Mouse (Mus musculus) limb, embryonic 13.5 days (tissue): ENCODE measurements around the gene Piwil1. TPM values are rescaled to one million over a fixed set of nuclear protein-coding genes. Genes with fewer than 3 reads are reported as not detected.

Experiments used
- ATAC-seq: fragments of 200-750 bp; cut with Nextera tagmentation; 2 replicates; pipeline ENCODE4 v1.8.0; 2017; ENCODE audit warnings: low read depth, moderate number of reproducible peaks, moderate TSS enrichment; ENCODE audit not compliant: low FRiP score
- H3K27ac ChIP-seq: fragments of 300-500 bp; sonication (generic); 2 replicates; pipeline ENCODE4 v1.5.1; 2015; ENCODE audit warnings: inconsistent platforms, mild to moderate bottlenecking, moderate library complexity
- H3K27me3 ChIP-seq: fragments of 300-500 bp; sonication (generic); 2 replicates; pipeline ENCODE4 v1.6.1; 2015; ENCODE audit warnings: mild to moderate bottlenecking, inconsistent platforms
- H3K36me3 ChIP-seq: fragments of 300-500 bp; sonication (generic); 2 replicates; pipeline ENCODE4 v1.6.1; 2015; ENCODE audit warnings: inconsistent platforms, mild to moderate bottlenecking, moderate library complexity
- H3K4me1 ChIP-seq: fragments of 300-500 bp; sonication (generic); 2 replicates; pipeline ENCODE4 v1.6.1; 2015; ENCODE audit warnings: inconsistent platforms
- H3K4me2 ChIP-seq: fragments of 300-500 bp; sonication (generic); replicated peaks from 2 replicates; pipeline ENCODE4 v1.6.1; 2015; ENCODE audit warnings: inconsistent platforms, mild to moderate bottlenecking, moderate library complexity
- H3K4me3 ChIP-seq: fragments of 300-500 bp; sonication (generic); 2 replicates; pipeline ENCODE4 v1.5.1; 2015; ENCODE audit warnings: moderate library complexity, mild to moderate bottlenecking, inconsistent platforms
- H3K9ac ChIP-seq: fragments of 300-500 bp; sonication (generic); 2 replicates; pipeline ENCODE4 v1.6.1; 2015; ENCODE audit warnings: mild to moderate bottlenecking, inconsistent platforms
- H3K9me3 ChIP-seq: fragments of 300-500 bp; sonication (generic); 2 replicates; pipeline ENCODE4 v1.6.1; 2016; ENCODE audit warnings: inconsistent platforms
- WGBS: fragments of 180-500 bp; shearing (Covaris S2); methylation state at CpG from one replicate; pipeline ENCODE4 v1.1.7; 2015; 5-methylcytosine and 5-hydroxymethylcytosine counted together
- polyA plus RNA-seq: library from polyadenylated mRNA; unstranded; fragments of >200 nt; fragmentation: Nextera tagmentation; extraction: Ambion mirVana; gene quantifications from 2 replicates; pipeline ENCODE4 v1.2.1, GENCODE M21; 2015

Gene Piwil1
- polyA plus RNA-seq: not detected in 2 replicates

- no peak within 1 kb of the TSS for H3K4me3 ChIP-seq
- H3K36me3 ChIP-seq: no peaks in the 10 kb centered on the region
- ATAC-seq: no peak
- H3K9me3 ChIP-seq: peaks cover 7% of the 10 kb centered on the region; the same call in 1 of the 2 replicates
- no peak within 1 kb of the TSS for H3K4me2 ChIP-seq
- 0 out of 2 replicates have a peak, but pooled peaks cover 5% of the 10 kb centered on the region for H3K4me1 ChIP-seq
- WGBS: 61% methylated on average over 4 of the region's 4 CpGs
- no peak within 1 kb of the TSS for H3K27ac ChIP-seq
- H3K9ac ChIP-seq: no peak within 1 kb of the TSS
- no peaks in the 10 kb centered on the region; the same call in 1 of the 2 replicates for H3K27me3 ChIP-seq
These were observed at the start of gene Piwil1 for GRCm38 (mm10) chr5:128702224-128702623. Piwil1 (plus strand) TSS chr5:128702524.

- 0 out of 2 replicates have a peak overlapping the region, but pooled peaks have one; percentile 3 for H3K4me3 ChIP-seq
- no peaks in the 10 kb centered on the region for H3K27me3 ChIP-seq
- no peak overlapping the region for H3K27ac ChIP-seq
- 0 out of 2 replicates have a peak, but pooled peaks cover 9% of the 10 kb centered on the region for H3K4me1 ChIP-seq
- no peak overlapping the region for H3K9ac ChIP-seq
- ATAC-seq: no peak
- peak overlapping the region; percentile 34 for H3K4me2 ChIP-seq
- 47% methylated on average over 22 of the region's 22 CpGs for WGBS
- 0 out of 2 replicates have a peak, but pooled peaks cover 4% of the 10 kb centered on the region for H3K9me3 ChIP-seq
- H3K36me3 ChIP-seq: no peaks in the 10 kb centered on the region
These were observed 45.7 kb upstream of the Piwil1 start for GRCm38 (mm10) chr5:128656496-128657135.

GRCm38 (mm10) chr5:128660101-128660500 lies 42.2 kb upstream of the Piwil1 start:
- H3K27ac ChIP-seq: no peak overlapping the region
- no peaks in the 10 kb centered on the region for H3K27me3 ChIP-seq
- no peak overlapping the region for H3K9ac ChIP-seq
- no peaks in the 10 kb centered on the region for H3K9me3 ChIP-seq
- H3K4me3 ChIP-seq: no peak overlapping the region
- H3K4me1 ChIP-seq: 0 out of 2 replicates have a peak, but pooled peaks cover 9% of the 10 kb centered on the region
- no peak for ATAC-seq
- no peaks in the 10 kb centered on the region for H3K36me3 ChIP-seq
- H3K4me2 ChIP-seq: no peak overlapping the region
- WGBS: 58% methylated on average over 8 of the region's 8 CpGs

- 93% methylated on average over 6 of the region's 6 CpGs for WGBS
These were observed 39.4 kb upstream of the Piwil1 start for GRCm38 (mm10) chr5:128662881-128663280.

GRCm38 (mm10) chr5:128663976-128664375 lies 38.3 kb upstream of the Piwil1 start:
- WGBS: 79% methylated on average over 7 of the region's 7 CpGs
- Histone ChIP-seq H3K9ac (no peak overlapping the region), H3K27me3 (no peaks in the 10 kb centered on the region), H3K9me3 (0 out of 2 replicates have a peak, but pooled peaks cover 3% of the 10 kb centered on the region), H3K4me3 (no peak overlapping the region), H3K27ac (no peak overlapping the region), H3K4me2 (no peak overlapping the region), H3K36me3 (no peaks in the 10 kb centered on the region), H3K4me1 (peaks cover 13% of the 10 kb centered on the region)
- ATAC-seq: no peak

More at GRCm38 (mm10) chr5:128662881-128663280, 39.4 kb upstream of the Piwil1 start:
- Histone ChIP-seq H3K9ac (no peak overlapping the region), H3K27me3 (no peaks in the 10 kb centered on the region), H3K27ac (no peak overlapping the region), H3K9me3 (0 out of 2 replicates have a peak, but pooled peaks cover 3% of the 10 kb centered on the region), H3K4me1 (peaks cover 9% of the 10 kb centered on the region), H3K36me3 (no peaks in the 10 kb centered on the region), H3K4me3 (no peak overlapping the region), H3K4me2 (no peak overlapping the region)
- ATAC-seq: no peak

GRCm38 (mm10) chr5:128665045-128665444 lies 37.3 kb upstream of the Piwil1 start:
- H3K9ac ChIP-seq: no peak overlapping the region
- 0 out of 2 replicates have a peak, but pooled peaks cover 3% of the 10 kb centered on the region for H3K9me3 ChIP-seq
- H3K27ac ChIP-seq: no peak overlapping the region
- H3K4me2 ChIP-seq: no peak overlapping the region
- 91% methylated on average over 1 of the region's 1 CpGs for WGBS
- no peaks in the 10 kb centered on the region for H3K36me3 ChIP-seq
- H3K27me3 ChIP-seq: no peaks in the 10 kb centered on the region
- ATAC-seq: no peak
- no peak overlapping the region for H3K4me3 ChIP-seq
- peaks cover 13% of the 10 kb centered on the region for H3K4me1 ChIP-seq

GRCm38 (mm10) chr5:128667303-128667702 lies 35.0 kb upstream of the Piwil1 start:
- no peak overlapping the region for H3K9ac ChIP-seq
- no peaks in the 10 kb centered on the region for H3K27me3 ChIP-seq
- 16% methylated on average over 7 of the region's 7 CpGs for WGBS
- ATAC-seq: peak; percentile 76; the same call in 1 of the 2 replicates
- H3K4me1 ChIP-seq: peaks cover 13% of the 10 kb centered on the region
- 0 out of 2 replicates have a peak, but pooled peaks cover 5% of the 10 kb centered on the region for H3K9me3 ChIP-seq
- peak overlapping the region; percentile 17 for H3K4me3 ChIP-seq
- H3K27ac ChIP-seq: peak overlapping the region; percentile 34
- H3K4me2 ChIP-seq: peak overlapping the region; percentile 51
- H3K36me3 ChIP-seq: no peaks in the 10 kb centered on the region

- Histone ChIP-seq H3K4me3 (no peak overlapping the region), H3K9ac (no peak overlapping the region), H3K4me2 (no peak overlapping the region), H3K4me1 (no peaks in the 10 kb centered on the region), H3K9me3 (peaks cover 8% of the 10 kb centered on the region; the same call in 1 of the 2 replicates), H3K27ac (no peak overlapping the region), H3K36me3 (no peaks in the 10 kb centered on the region), H3K27me3 (no peaks in the 10 kb centered on the region)
- no peak for ATAC-seq
- 60% methylated on average over 9 of the region's 9 CpGs for WGBS
These were observed 28.2 kb upstream of the Piwil1 start for GRCm38 (mm10) chr5:128674124-128674523.

GRCm38 (mm10) chr5:128677373-128677772 lies 25.0 kb upstream of the Piwil1 start:
- Histone ChIP-seq H3K4me1 (no peaks in the 10 kb centered on the region), H3K27ac (no peak overlapping the region), H3K27me3 (no peaks in the 10 kb centered on the region), H3K4me3 (no peak overlapping the region), H3K9ac (no peak overlapping the region), H3K36me3 (no peaks in the 10 kb centered on the region), H3K4me2 (no peak overlapping the region), H3K9me3 (peaks cover 7% of the 10 kb centered on the region; the same call in 1 of the 2 replicates)
- no peak for ATAC-seq
- 86% methylated on average over 4 of the region's 4 CpGs for WGBS

- Histone ChIP-seq H3K27ac (no peak overlapping the region), H3K9ac (no peak overlapping the region), H3K4me3 (no peak overlapping the region), H3K27me3 (no peaks in the 10 kb centered on the region), H3K36me3 (no peaks in the 10 kb centered on the region), H3K4me1 (no peaks in the 10 kb centered on the region), H3K4me2 (no peak overlapping the region), H3K9me3 (peaks cover 4% of the 10 kb centered on the region; the same call in 1 of the 2 replicates)
- WGBS: 42% methylated on average over 6 of the region's 6 CpGs
- ATAC-seq: no peak
These were observed 24.5 kb upstream of the Piwil1 start for GRCm38 (mm10) chr5:128677861-128678260.

- H3K27ac ChIP-seq: no peak overlapping the region
- no peak overlapping the region for H3K4me3 ChIP-seq
- no peak for ATAC-seq
- H3K9ac ChIP-seq: no peak overlapping the region
- no peak overlapping the region for H3K4me2 ChIP-seq
- no peaks in the 10 kb centered on the region for H3K36me3 ChIP-seq
- 43% methylated on average over 5 of the region's 5 CpGs for WGBS
- H3K4me1 ChIP-seq: peaks cover 15% of the 10 kb centered on the region
- peaks cover 11% of the 10 kb centered on the region for H3K9me3 ChIP-seq
- H3K27me3 ChIP-seq: no peaks in the 10 kb centered on the region
These were observed 20.9 kb upstream of the Piwil1 start for GRCm38 (mm10) chr5:128681456-128681855.

- H3K9me3 ChIP-seq: peaks cover 17% of the 10 kb centered on the region
- H3K27me3 ChIP-seq: no peaks in the 10 kb centered on the region
- no peaks in the 10 kb centered on the region for H3K36me3 ChIP-seq
- H3K4me2 ChIP-seq: peak overlapping the region; percentile 56
- 0 out of 2 replicates have a peak overlapping the region, but pooled peaks have one; percentile 10 for H3K4me3 ChIP-seq
- peaks cover 15% of the 10 kb centered on the region for H3K4me1 ChIP-seq
- no peak overlapping the region; the same call in 1 of the 2 replicates for H3K27ac ChIP-seq
- H3K9ac ChIP-seq: peak overlapping the region; percentile 13; the same call in 1 of the 2 replicates
- 9% methylated on average over 10 of the region's 10 CpGs for WGBS
- ATAC-seq: no peak
These were observed 18.1 kb upstream of the Piwil1 start for GRCm38 (mm10) chr5:128684192-128684591.
